Mouse (Mus musculus): ENCODE data around the gene Serpinb1c. TPM values are rescaled to one million over a fixed set of nuclear protein-coding genes. Genes with fewer than 3 reads are reported as not detected.
"Not testable (repeated sequence)": the region's sequence is repeated elsewhere in the genome, so short reads cannot be mapped to it uniquely, and the experiment has no call there.

Gene Serpinb1c
- total RNA-seq (2021), result not detected
- long read RNA-seq, experiment 1, result 0 reads
- long read RNA-seq, experiment 2, result 0 reads

- no peak for DNase-seq
Measured at GRCm38 (mm10) chr13:32898111-32898510, at the start of gene Serpinb1c. Serpinb1c (minus strand) TSS chr13:32898211.

GRCm38 (mm10) chr13:32939191-32939590, 41.2 kb upstream of the Serpinb1c start:
- DNase-seq, result peak; percentile 43 to 47

- not testable (repeated sequence) for DNase-seq
Measured at GRCm38 (mm10) chr13:32938275-32938674, 40.3 kb upstream of the Serpinb1c start.

- DNase-seq, result no peak
Measured at GRCm38 (mm10) chr13:32934706-32935381, 36.8 kb upstream of the Serpinb1c start.

GRCm38 (mm10) chr13:32929107-32929750, 31.2 kb upstream of the Serpinb1c start:
- DNase-seq, result no peak

- no peak for DNase-seq
Measured at GRCm38 (mm10) chr13:32927241-32927640, 29.2 kb upstream of the Serpinb1c start.

- DNase-seq, result no peak
Measured at GRCm38 (mm10) chr13:32926661-32927060, 28.6 kb upstream of the Serpinb1c start.

- no peak for DNase-seq
Measured at GRCm38 (mm10) chr13:32924578-32925360, 26.8 kb upstream of the Serpinb1c start.

GRCm38 (mm10) chr13:32922622-32923021, 24.6 kb upstream of the Serpinb1c start:
- no peak for DNase-seq

GRCm38 (mm10) chr13:32912770-32913380, 14.9 kb upstream of the Serpinb1c start:
- no peak for DNase-seq

GRCm38 (mm10) chr13:32908182-32908581, 10.2 kb upstream of the Serpinb1c start:
- no peak for DNase-seq

GRCm38 (mm10) chr13:32903211-32903873, 5.3 kb upstream of the Serpinb1c start:
- DNase-seq, result peak; percentile 94 to 95

- peak; percentile 67 to 75 for DNase-seq
Measured at GRCm38 (mm10) chr13:32902481-32903015, 4.5 kb upstream of the Serpinb1c start.

- DNase-seq, result peak; percentile 59 to 75
Measured at GRCm38 (mm10) chr13:32900639-32901038, 2.6 kb upstream of the Serpinb1c start.

- DNase-seq, result not testable (repeated sequence)
Measured at GRCm38 (mm10) chr13:32899114-32899513, 1.1 kb upstream of the Serpinb1c start.

GRCm38 (mm10) chr13:32896931-32897330, 1.1 kb downstream of the Serpinb1c start:
- DNase-seq, result no peak

- peak; percentile 21 to 49 for DNase-seq
Measured at GRCm38 (mm10) chr13:32884755-32885154, 13.3 kb downstream of the Serpinb1c start.

- DNase-seq, result no peak
Measured at GRCm38 (mm10) chr13:32873862-32874261, 24.1 kb downstream of the Serpinb1c start.

- DNase-seq, result no peak
Measured at GRCm38 (mm10) chr13:32868843-32869242, 29.2 kb downstream of the Serpinb1c start.

GRCm38 (mm10) chr13:32868233-32868632, 29.8 kb downstream of the Serpinb1c start:
- DNase-seq, result not testable (repeated sequence)

- no peak for DNase-seq
Measured at GRCm38 (mm10) chr13:32867030-32867429, 31.0 kb downstream of the Serpinb1c start.

Data from adrenal gland, postnatal 36 days (tissue).